Mouse (Mus musculus): Measurements from ENCODE around the gene Fgfr2. TPM values are rescaled to one million over a fixed set of nuclear protein-coding genes. Genes with fewer than 3 reads are reported as not detected.

The Fgfr2 gene
- polyA plus RNA-seq, 1 experiment from 2014 or later: 133 TPM

- WGBS: 72% methylated on average over 11 of the region's 11 CpGs
These were observed 115.8 kb downstream of the Fgfr2 start for GRCm38 (mm10) chr7:133007343-133007742.

GRCm38 (mm10) chr7:133005772-133006171, 117.4 kb downstream of the Fgfr2 start:
- H3K4me2 ChIP-seq (replicated peaks; ENCODE audit: low read depth, low read length): no peak overlapping the region
- no peaks in the 10 kb centered on the region for H3K27me3 ChIP-seq (ENCODE audit: control insufficient read depth, insufficient read depth, low read length)
- H3K27ac ChIP-seq (ENCODE audit: low read depth, low read length): no peak overlapping the region
- H3K36me3 ChIP-seq (ENCODE audit: control insufficient read depth, insufficient read depth, low read length): peaks cover 13% of the 10 kb centered on the region; the same call in 1 of the 2 replicates
- no peaks in the 10 kb centered on the region for H3K9me3 ChIP-seq (ENCODE audit: control insufficient read depth, low read length)
- no peak overlapping the region for H3K4me3 ChIP-seq (ENCODE audit: low read length)
- 81% methylated on average over 7 of the region's 7 CpGs for WGBS
- H3K4me1 ChIP-seq (ENCODE audit: control insufficient read depth, insufficient read depth, low read length): peaks cover 9% of the 10 kb centered on the region; the same call in 1 of the 2 replicates
- ATAC-seq (ENCODE audit: low FRiP score, low TSS enrichment): no peak
- no peak overlapping the region for H3K9ac ChIP-seq (ENCODE audit: low read depth, low read length)

More at GRCm38 (mm10) chr7:133007343-133007742, 115.8 kb downstream of the Fgfr2 start:
- Histone ChIP-seq H3K9ac (ENCODE audit: low read depth, low read length) (no peak overlapping the region), H3K27me3 (ENCODE audit: control insufficient read depth, insufficient read depth, low read length) (no peaks in the 10 kb centered on the region), H3K27ac (ENCODE audit: low read depth, low read length) (no peak overlapping the region), H3K4me2 (replicated peaks; ENCODE audit: low read depth, low read length) (no peak overlapping the region), H3K4me3 (ENCODE audit: low read length) (no peak overlapping the region), H3K36me3 (ENCODE audit: control insufficient read depth, insufficient read depth, low read length) (peaks cover 13% of the 10 kb centered on the region; the same call in 1 of the 2 replicates), H3K9me3 (ENCODE audit: control insufficient read depth, low read length) (no peaks in the 10 kb centered on the region), H3K4me1 (ENCODE audit: control insufficient read depth, insufficient read depth, low read length) (peaks cover 16% of the 10 kb centered on the region)
- peak; percentile 15; the same call in 1 of the 2 replicates for ATAC-seq (ENCODE audit: low FRiP score, low TSS enrichment)

- no peak overlapping the region for H3K4me2 ChIP-seq (replicated peaks; ENCODE audit: low read depth, low read length)
- H3K27ac ChIP-seq (ENCODE audit: low read depth, low read length): no peak overlapping the region
- H3K9ac ChIP-seq (ENCODE audit: low read depth, low read length): no peak overlapping the region
- no peak overlapping the region for H3K4me3 ChIP-seq (ENCODE audit: low read length)
- no peak for ATAC-seq (ENCODE audit: low FRiP score, low TSS enrichment)
- H3K4me1 ChIP-seq (ENCODE audit: control insufficient read depth, insufficient read depth, low read length): peaks cover 9% of the 10 kb centered on the region; the same call in 1 of the 2 replicates
- H3K36me3 ChIP-seq (ENCODE audit: control insufficient read depth, insufficient read depth, low read length): peaks cover 15% of the 10 kb centered on the region
- 32% methylated on average over 3 of the region's 3 CpGs for WGBS
- no peaks in the 10 kb centered on the region for H3K27me3 ChIP-seq (ENCODE audit: control insufficient read depth, insufficient read depth, low read length)
- no peaks in the 10 kb centered on the region for H3K9me3 ChIP-seq (ENCODE audit: control insufficient read depth, low read length)
These were observed 119.7 kb downstream of the Fgfr2 start for GRCm38 (mm10) chr7:133003421-133003820.

GRCm38 (mm10) chr7:133002271-133002670, 120.9 kb downstream of the Fgfr2 start:
- Histone ChIP-seq H3K4me3 (ENCODE audit: low read length) (no peak overlapping the region), H3K36me3 (ENCODE audit: control insufficient read depth, insufficient read depth, low read length) (peaks cover 26% of the 10 kb centered on the region), H3K4me1 (ENCODE audit: control insufficient read depth, insufficient read depth, low read length) (peaks cover 6% of the 10 kb centered on the region; the same call in 1 of the 2 replicates), H3K27ac (ENCODE audit: low read depth, low read length) (no peak overlapping the region), H3K27me3 (ENCODE audit: control insufficient read depth, insufficient read depth, low read length) (no peaks in the 10 kb centered on the region), H3K9me3 (ENCODE audit: control insufficient read depth, low read length) (no peaks in the 10 kb centered on the region), H3K9ac (ENCODE audit: low read depth, low read length) (no peak overlapping the region), H3K4me2 (replicated peaks; ENCODE audit: low read depth, low read length) (no peak overlapping the region)
- 87% methylated on average over 6 of the region's 6 CpGs for WGBS
- ATAC-seq (ENCODE audit: low FRiP score, low TSS enrichment): no peak

- no peak overlapping the region for H3K4me3 ChIP-seq (ENCODE audit: low read length)
- H3K9ac ChIP-seq (ENCODE audit: low read depth, low read length): no peak overlapping the region
- H3K27me3 ChIP-seq (ENCODE audit: control insufficient read depth, insufficient read depth, low read length): no peaks in the 10 kb centered on the region
- peaks cover 35% of the 10 kb centered on the region for H3K36me3 ChIP-seq (ENCODE audit: control insufficient read depth, insufficient read depth, low read length)
- H3K27ac ChIP-seq (ENCODE audit: low read depth, low read length): no peak overlapping the region
- H3K4me1 ChIP-seq (ENCODE audit: control insufficient read depth, insufficient read depth, low read length): peaks cover 6% of the 10 kb centered on the region; the same call in 1 of the 2 replicates
- no peak for ATAC-seq (ENCODE audit: low FRiP score, low TSS enrichment)
- WGBS: 91% methylated on average over 3 of the region's 3 CpGs
- no peak overlapping the region for H3K4me2 ChIP-seq (replicated peaks; ENCODE audit: low read depth, low read length)
- H3K9me3 ChIP-seq (ENCODE audit: control insufficient read depth, low read length): no peaks in the 10 kb centered on the region
These were observed 121.8 kb downstream of the Fgfr2 start for GRCm38 (mm10) chr7:133001388-133001787.

GRCm38 (mm10) chr7:132999061-132999460, 124.1 kb downstream of the Fgfr2 start:
- no peak overlapping the region for H3K9ac ChIP-seq (ENCODE audit: low read depth, low read length)
- no peaks in the 10 kb centered on the region for H3K9me3 ChIP-seq (ENCODE audit: control insufficient read depth, low read length)
- H3K4me1 ChIP-seq (ENCODE audit: control insufficient read depth, insufficient read depth, low read length): peaks cover 6% of the 10 kb centered on the region; the same call in 1 of the 2 replicates
- no peak overlapping the region for H3K4me2 ChIP-seq (replicated peaks; ENCODE audit: low read depth, low read length)
- 94% methylated on average over 11 of the region's 11 CpGs for WGBS
- no peak overlapping the region for H3K27ac ChIP-seq (ENCODE audit: low read depth, low read length)
- H3K4me3 ChIP-seq (ENCODE audit: low read length): no peak overlapping the region
- ATAC-seq (ENCODE audit: low FRiP score, low TSS enrichment): no peak
- no peaks in the 10 kb centered on the region for H3K27me3 ChIP-seq (ENCODE audit: control insufficient read depth, insufficient read depth, low read length)
- H3K36me3 ChIP-seq (ENCODE audit: control insufficient read depth, insufficient read depth, low read length): peaks cover 59% of the 10 kb centered on the region

- no peak for ATAC-seq (ENCODE audit: low FRiP score, low TSS enrichment)
- H3K36me3 ChIP-seq (ENCODE audit: control insufficient read depth, insufficient read depth, low read length): peaks cover 63% of the 10 kb centered on the region
- 91% methylated on average over 12 of the region's 12 CpGs for WGBS
These were observed 124.5 kb downstream of the Fgfr2 start for GRCm38 (mm10) chr7:132998639-132999038.

GRCm38 (mm10) chr7:132996391-132996790, 126.8 kb downstream of the Fgfr2 start:
- no peak for ATAC-seq (ENCODE audit: low FRiP score, low TSS enrichment)
- H3K4me3 ChIP-seq (ENCODE audit: low read length): no peak overlapping the region
- H3K36me3 ChIP-seq (ENCODE audit: control insufficient read depth, insufficient read depth, low read length): peaks cover 84% of the 10 kb centered on the region

More at GRCm38 (mm10) chr7:132998639-132999038, 124.5 kb downstream of the Fgfr2 start:
- no peak overlapping the region for H3K4me2 ChIP-seq (replicated peaks; ENCODE audit: low read depth, low read length)
- no peak overlapping the region for H3K9ac ChIP-seq (ENCODE audit: low read depth, low read length)
- H3K9me3 ChIP-seq (ENCODE audit: control insufficient read depth, low read length): no peaks in the 10 kb centered on the region
- H3K27ac ChIP-seq (ENCODE audit: low read depth, low read length): no peak overlapping the region
- peaks cover 5% of the 10 kb centered on the region; the same call in 1 of the 2 replicates for H3K4me1 ChIP-seq (ENCODE audit: control insufficient read depth, insufficient read depth, low read length)
- H3K4me3 ChIP-seq (ENCODE audit: low read length): no peak overlapping the region
- H3K27me3 ChIP-seq (ENCODE audit: control insufficient read depth, insufficient read depth, low read length): no peaks in the 10 kb centered on the region

GRCm38 (mm10) chr7:132994628-132995191, 128.4 kb downstream of the Fgfr2 start:
- WGBS: 74% methylated on average over 6 of the region's 6 CpGs
- ATAC-seq (ENCODE audit: low FRiP score, low TSS enrichment): no peak

More at GRCm38 (mm10) chr7:132996391-132996790, 126.8 kb downstream of the Fgfr2 start:
- Histone ChIP-seq H3K27me3 (ENCODE audit: control insufficient read depth, insufficient read depth, low read length) (no peaks in the 10 kb centered on the region), H3K4me1 (ENCODE audit: control insufficient read depth, insufficient read depth, low read length) (no peaks in the 10 kb centered on the region), H3K4me2 (replicated peaks; ENCODE audit: low read depth, low read length) (no peak overlapping the region), H3K9me3 (ENCODE audit: control insufficient read depth, low read length) (no peaks in the 10 kb centered on the region), H3K9ac (ENCODE audit: low read depth, low read length) (no peak overlapping the region), H3K27ac (ENCODE audit: low read depth, low read length) (no peak overlapping the region)
- WGBS: 91% methylated on average over 5 of the region's 5 CpGs

More at GRCm38 (mm10) chr7:132994628-132995191, 128.4 kb downstream of the Fgfr2 start:
- Histone ChIP-seq H3K4me1 (ENCODE audit: control insufficient read depth, insufficient read depth, low read length) (no peaks in the 10 kb centered on the region), H3K9me3 (ENCODE audit: control insufficient read depth, low read length) (no peaks in the 10 kb centered on the region), H3K36me3 (ENCODE audit: control insufficient read depth, insufficient read depth, low read length) (peaks cover 97% of the 10 kb centered on the region), H3K9ac (ENCODE audit: low read depth, low read length) (no peak overlapping the region), H3K4me2 (replicated peaks; ENCODE audit: low read depth, low read length) (no peak overlapping the region), H3K4me3 (ENCODE audit: low read length) (no peak overlapping the region), H3K27me3 (ENCODE audit: control insufficient read depth, insufficient read depth, low read length) (no peaks in the 10 kb centered on the region), H3K27ac (ENCODE audit: low read depth, low read length) (no peak overlapping the region)

All from kidney, embryonic 14.5 days (tissue).